In genomic region chr14:33734446-33735043, GRCm38 (mm10) we compare ENCODE assay signal across 9 mouse cellular contexts.
A peak's percentile ranks its signal among the peaks of the same experiment; 100 is the strongest.
DNase-seq lines count a peak whose midpoint lies in the region; ATAC-seq lines count a peak whose summit lies in the region.
"Had no signal": no experiment of that assay in that cellular context is flagged by ENCODE, and none has a peak within 500 bp of the region (broad histone marks: within the 10 kb centered on the region; RNA-seq: fewer than 3 reads in every experiment).

No protein-coding gene starts in this region.

- no peak for ATAC-seq in kidney, embryonic 15.5 days (replicated peaks; ENCODE audit: low FRiP score)
- no peak for ATAC-seq in granulocyte monocyte progenitor cell, adult 5-6 weeks (replicated peaks; ENCODE audit: poor library complexity, severe bottlenecking)

- H3K27ac ChIP-seq in kidney, embryonic 15.5 days: no peak overlapping the region
- H3K27ac ChIP-seq: embryonic facial prominence, embryonic 13.5 days had no signal

- DNase-seq in kidney, adult 11 months: peak; percentile 69
- DNase-seq in cerebellum, adult 11-12 months: peak; percentile 50
- DNase-seq in frontal cortex, postnatal 36 days (ENCODE audit: low spot score in 2 of 2): peak; percentile 16 to 26
- DNase-seq in left cerebral cortex, adult 18-20 months (ENCODE audit: low spot score in 2 of 2): peak; percentile 18 to 24
- peak; percentile 53 for DNase-seq in testis, postnatal 10 days (ENCODE audit: low spot score)
- DNase-seq in T-cell, adult 2 months (ENCODE audit: low spot score): no peak

- H3K27me3 ChIP-seq in kidney, embryonic 15.5 days: no peaks in the 10 kb centered on the region

- peaks cover 8% of the 10 kb centered on the region for H3K4me1 ChIP-seq in kidney, embryonic 15.5 days

- H3K9me3 ChIP-seq in kidney, embryonic 15.5 days (replicated peaks): no peaks in the 10 kb centered on the region
- H3K9me3 ChIP-seq: embryonic facial prominence, embryonic 13.5 days had no signal

- H3K9ac ChIP-seq in kidney, embryonic 15.5 days: no peak overlapping the region
- H3K9ac ChIP-seq: embryonic facial prominence, embryonic 13.5 days had no signal

- H3K4me3 ChIP-seq in kidney, embryonic 15.5 days (replicated peaks): no peak overlapping the region
- H3K4me3 ChIP-seq: embryonic facial prominence, embryonic 13.5 days had no signal

- H3K4me2 ChIP-seq in kidney, embryonic 15.5 days: no peak overlapping the region
- H3K4me2 ChIP-seq: embryonic facial prominence, embryonic 13.5 days had no signal

- H3K36me3 ChIP-seq in kidney, embryonic 15.5 days: no peaks in the 10 kb centered on the region
- H3K36me3 ChIP-seq: embryonic facial prominence, embryonic 13.5 days had no signal

- 76% methylated on average over 5 of the region's 5 CpGs for WGBS in kidney, embryonic 15.5 days
